Mouse (Mus musculus) lung, postnatal 0 days (tissue): Measurements from ENCODE around the gene Hsp90ab1. TPM values are rescaled to one million over a fixed set of nuclear protein-coding genes. Genes with fewer than 3 reads are reported as not detected.
A peak's percentile ranks its signal among the peaks of the same experiment; 100 is the strongest.

Experiments used
- ATAC-seq: fragments of 200-750 bp; cut with Nextera tagmentation; 2 replicates; pipeline ENCODE4 v1.8.0; 2017; ENCODE audit warnings: moderate library complexity
- DNase-seq: peaks from one replicate; pipeline ENCODE4 v3.0.0-alpha.2; 2016; ENCODE audit warnings: low spot score
- H3K27ac ChIP-seq: fragments of 300-500 bp; sonication (generic); 2 replicates; pipeline ENCODE4 v1.5.1; 2014; ENCODE audit warnings: antibody characterized with exemption, mild to moderate bottlenecking, low read length, mixed read lengths
- H3K27me3 ChIP-seq: fragments of 300-500 bp; sonication (generic); replicated peaks from 2 replicates; pipeline ENCODE4 v1.6.1; 2014; ENCODE audit warnings: low read length, mixed read lengths; ENCODE audit not compliant: insufficient read depth
- H3K36me3 ChIP-seq: fragments of 300-500 bp; sonication (generic); 2 replicates; pipeline ENCODE4 v1.6.1; 2014; ENCODE audit warnings: low read length, mixed read lengths; ENCODE audit not compliant: insufficient read depth
- H3K4me1 ChIP-seq: fragments of 300-500 bp; sonication (generic); 2 replicates; pipeline ENCODE4 v1.6.1; 2014; ENCODE audit warnings: antibody characterized with exemption, low read depth, low read length, mixed read lengths; ENCODE audit not compliant: insufficient read depth
- H3K4me2 ChIP-seq: fragments of 300-500 bp; sonication (generic); replicated peaks from 2 replicates; pipeline ENCODE4 v1.6.1; 2014; ENCODE audit warnings: low read depth, mild to moderate bottlenecking, low read length, moderate library complexity, mixed read lengths
- H3K4me3 ChIP-seq: fragments of 300-500 bp; sonication (generic); 2 replicates; pipeline ENCODE4 v1.5.1; 2014; ENCODE audit warnings: low read depth, low read length
- H3K9ac ChIP-seq: fragments of 300-500 bp; sonication (generic); replicated peaks from 2 replicates; pipeline ENCODE4 v1.6.1; 2014; ENCODE audit warnings: low read depth, mild to moderate bottlenecking
- H3K9me3 ChIP-seq: fragments of 300-500 bp; sonication (generic); 2 replicates; pipeline ENCODE4 v1.6.1; 2016; ENCODE audit warnings: low read length, mixed read lengths
- CTCF ChIP-seq: IDR thresholded peaks from 2 replicates; pipeline ENCODE4 v1.5.1; 2016; ENCODE audit warnings: antibody characterized with exemption, mild to moderate bottlenecking
- EP300 ChIP-seq: IDR thresholded peaks from 2 replicates; pipeline ENCODE4 v1.6.1; 2016; ENCODE audit warnings: antibody characterized with exemption, mild to moderate bottlenecking, control low read depth
- WGBS: fragments of 180-500 bp; shearing (Covaris S2); extraction: QIAGEN DNeasy Blood & Tissue Kit; methylation state at CpG from one replicate; pipeline ENCODE4 v1.1.7; 2014; 5-methylcytosine and 5-hydroxymethylcytosine counted together
- polyA plus RNA-seq: library from polyadenylated mRNA; unstranded; fragments of >200 nt; fragmentation: Nextera tagmentation; extraction: Ambion mirVana; gene quantifications from 2 replicates; pipeline ENCODE4 v1.2.1, GENCODE M21; 2015

Gene Hsp90ab1
- polyA plus RNA-seq, 1 experiment from 2014 or later: 607 TPM

DNA sequence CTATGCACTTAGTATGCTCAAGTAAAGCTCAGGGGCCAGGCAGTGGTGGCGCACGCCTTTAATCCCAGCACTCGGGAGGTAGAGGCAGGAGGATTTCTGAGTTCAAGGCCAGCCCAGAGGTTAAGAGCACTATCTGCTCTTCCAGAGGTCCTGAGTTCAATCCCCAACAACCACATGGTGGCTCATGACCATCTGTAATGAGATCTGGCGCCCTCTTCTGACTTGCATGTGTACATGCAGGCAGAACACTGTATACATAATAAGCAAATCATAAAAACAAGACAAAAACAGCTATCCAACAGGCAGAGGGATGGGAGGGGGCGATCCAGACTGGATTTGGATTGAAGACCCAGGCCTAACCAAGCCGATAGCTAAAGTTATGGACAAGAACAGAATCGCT is 5.8 kb upstream of the Hsp90ab1 start:
- TF ChIP-seq EP300 (no peak), CTCF (peak; percentile 80)
- peak; percentile 53 for DNase-seq
- H3K36me3 ChIP-seq: no peaks in the 10 kb centered on the region
- no peak overlapping the region for H3K4me2 ChIP-seq
- 82% methylated on average over 7 of the region's 7 CpGs for WGBS
- no peak overlapping the region for H3K9ac ChIP-seq
- H3K9me3 ChIP-seq: no peaks in the 10 kb centered on the region
- no peak overlapping the region for H3K4me3 ChIP-seq
- H3K27me3 ChIP-seq: no peaks in the 10 kb centered on the region
- H3K27ac ChIP-seq: no peak overlapping the region
- H3K4me1 ChIP-seq: peaks cover 14% of the 10 kb centered on the region
- ATAC-seq: no peak

DNA sequence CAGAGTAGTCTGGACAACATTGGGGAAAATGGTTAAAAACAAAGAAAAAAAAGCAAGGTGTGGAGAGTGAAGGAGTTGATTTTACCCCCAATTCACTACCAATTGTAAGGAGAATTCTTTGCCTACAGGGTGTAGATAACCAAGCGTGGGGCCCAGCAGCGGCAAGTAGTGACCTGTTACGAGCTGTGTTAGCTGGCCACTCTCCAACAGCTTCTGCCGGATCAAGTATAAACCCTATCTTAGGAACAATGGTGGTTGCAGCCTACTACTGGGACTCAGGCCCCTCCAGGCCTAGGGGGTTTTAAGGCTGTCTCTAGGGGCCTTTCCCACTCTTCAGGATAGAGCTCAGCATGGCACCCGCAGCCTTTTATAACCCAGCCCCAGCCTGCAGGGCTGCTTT is 5.2 kb upstream of the Hsp90ab1 start:
- H3K9ac ChIP-seq: no peak overlapping the region
- ATAC-seq (no peak), DNase-seq (no peak)
- H3K27ac ChIP-seq: no peak overlapping the region
- TF ChIP-seq CTCF (no peak), EP300 (no peak)
- H3K27me3 ChIP-seq: no peaks in the 10 kb centered on the region
- peaks cover 14% of the 10 kb centered on the region for H3K4me1 ChIP-seq
- no peak overlapping the region for H3K4me3 ChIP-seq
- no peaks in the 10 kb centered on the region for H3K36me3 ChIP-seq
- H3K9me3 ChIP-seq: no peaks in the 10 kb centered on the region
- WGBS: 19% methylated on average over 5 of the region's 5 CpGs
- H3K4me2 ChIP-seq: no peak overlapping the region

DNA sequence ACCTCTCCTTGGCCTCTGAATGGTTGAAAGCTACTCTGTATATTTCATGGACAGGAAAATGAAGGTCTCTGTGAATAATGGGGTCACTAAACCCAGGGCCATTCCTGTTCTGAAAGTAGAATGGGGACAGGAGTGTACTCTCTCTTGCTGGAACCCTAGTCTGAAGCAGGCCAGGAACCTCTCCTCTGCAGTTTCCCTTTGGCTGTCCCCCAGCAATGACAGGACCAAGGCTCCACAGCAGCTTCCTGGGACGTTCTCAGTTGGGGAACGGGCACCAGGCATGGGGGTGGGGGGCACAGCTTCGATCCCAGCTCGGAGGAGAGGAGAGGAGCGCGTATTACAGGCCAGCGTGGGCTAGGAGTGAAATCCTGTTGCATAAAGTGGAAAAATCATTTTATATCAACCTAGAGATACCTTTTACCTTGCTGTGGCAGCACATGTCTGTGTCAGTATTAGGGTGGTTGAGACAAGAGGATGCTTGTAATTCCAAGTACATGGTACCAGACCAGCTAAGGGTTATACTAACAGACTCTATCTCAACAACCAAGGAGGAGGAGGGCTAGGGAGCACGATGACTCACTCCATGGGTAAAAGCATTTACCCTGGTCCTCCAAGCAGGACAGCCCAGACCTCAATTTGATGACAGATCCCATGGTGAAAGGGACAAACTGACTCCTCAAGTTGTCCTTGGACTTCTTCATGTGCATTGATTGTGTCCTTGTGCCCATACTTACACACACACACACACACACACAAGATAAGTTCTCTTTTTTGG is 2.2 kb upstream of the Hsp90ab1 start:
- Histone ChIP-seq H3K4me1 (peaks cover 6% of the 10 kb centered on the region; the same call in 1 of the 2 replicates), H3K9me3 (no peaks in the 10 kb centered on the region), H3K4me2 (peak overlapping the region; percentile 86; the same call in 1 of the 2 replicates), H3K27me3 (no peaks in the 10 kb centered on the region), H3K4me3 (no peak overlapping the region), H3K9ac (no peak overlapping the region), H3K36me3 (peaks cover 11% of the 10 kb centered on the region), H3K27ac (peak overlapping the region; percentile 97)
- DNase-seq (no peak), ATAC-seq (no peak)
- WGBS: 83% methylated on average over 8 of the region's 8 CpGs
- TF ChIP-seq CTCF: no peak

DNA sequence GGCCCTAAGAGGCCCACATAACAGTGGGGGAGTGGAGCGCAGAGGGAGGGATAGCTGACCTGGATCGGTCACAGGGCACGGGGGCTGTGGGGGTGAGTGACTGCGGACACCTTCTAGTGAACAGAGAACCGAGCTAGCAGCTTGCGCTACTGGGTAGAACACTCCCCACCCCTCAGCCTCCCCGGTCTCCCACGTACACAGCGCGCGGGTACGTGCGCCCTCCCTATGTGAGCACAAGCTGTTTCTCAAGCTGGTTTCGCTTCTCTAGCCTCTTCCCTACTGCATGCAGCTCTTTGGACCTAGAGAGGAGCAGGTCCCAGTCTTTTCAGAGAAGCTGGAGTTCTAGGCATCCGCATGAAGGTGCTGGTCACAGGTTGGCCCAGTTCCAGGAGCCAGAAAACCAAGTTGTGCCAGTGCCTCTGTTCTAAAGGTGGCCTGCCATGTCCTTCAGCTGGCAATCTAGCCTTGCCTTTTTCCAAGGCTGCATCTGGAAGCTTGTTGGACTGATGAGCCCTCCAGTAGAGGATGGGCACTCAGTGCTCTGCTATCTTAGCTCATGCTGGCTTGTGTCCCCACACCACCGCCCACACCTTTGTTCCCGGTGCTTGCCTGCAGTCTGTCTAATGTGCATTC is 1.2 kb upstream of the Hsp90ab1 start:
- Histone ChIP-seq H3K27me3 (no peaks in the 10 kb centered on the region), H3K4me3 (peak overlapping the region; percentile 96), H3K4me1 (peaks cover 2% of the 10 kb centered on the region; the same call in 1 of the 2 replicates), H3K27ac (peak overlapping the region; percentile 97), H3K9me3 (no peaks in the 10 kb centered on the region), H3K4me2 (peak overlapping the region; percentile 86), H3K9ac (peak overlapping the region; percentile 64), H3K36me3 (peaks cover 22% of the 10 kb centered on the region)
- TF ChIP-seq CTCF (no peak), EP300 (no peak)
- peak; percentile 88 for DNase-seq
- peak; percentile 37 for ATAC-seq
- 7% methylated on average over 16 of the region's 17 CpGs for WGBS

DNA sequence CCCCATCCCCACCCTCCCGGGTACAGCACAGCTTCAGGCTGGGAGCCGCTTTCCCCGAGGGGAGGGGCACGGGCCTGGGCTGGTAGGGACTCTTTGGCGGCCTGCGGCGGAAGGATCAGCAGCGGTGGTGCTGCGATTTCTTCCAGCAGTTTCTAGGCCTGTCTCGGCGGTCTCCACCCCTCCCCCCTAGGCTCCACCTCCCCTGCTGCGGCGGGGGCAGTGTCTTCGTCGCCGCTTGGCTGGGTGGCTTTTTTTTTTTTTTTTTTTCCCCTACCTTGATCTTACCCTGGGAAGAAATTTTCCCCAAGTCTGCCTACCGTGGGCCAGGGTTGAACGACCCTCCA is 681 bp upstream of the Hsp90ab1 start:
- peak overlapping the region; percentile 64 for H3K9ac ChIP-seq
- H3K4me2 ChIP-seq: peak overlapping the region; percentile 86
- H3K36me3 ChIP-seq: peaks cover 27% of the 10 kb centered on the region
- WGBS: 0% methylated on average over 15 of the region's 18 CpGs
- peaks cover 2% of the 10 kb centered on the region; the same call in 1 of the 2 replicates for H3K4me1 ChIP-seq
- H3K27ac ChIP-seq: peak overlapping the region; percentile 97
- ATAC-seq: peak; percentile 72
- peak; percentile 96 for DNase-seq
- no peaks in the 10 kb centered on the region for H3K9me3 ChIP-seq
- H3K4me3 ChIP-seq: peak overlapping the region; percentile 96
- TF ChIP-seq CTCF (no peak), EP300 (no peak; the same call in 1 of the 2 replicates)
- no peaks in the 10 kb centered on the region for H3K27me3 ChIP-seq

DNA sequence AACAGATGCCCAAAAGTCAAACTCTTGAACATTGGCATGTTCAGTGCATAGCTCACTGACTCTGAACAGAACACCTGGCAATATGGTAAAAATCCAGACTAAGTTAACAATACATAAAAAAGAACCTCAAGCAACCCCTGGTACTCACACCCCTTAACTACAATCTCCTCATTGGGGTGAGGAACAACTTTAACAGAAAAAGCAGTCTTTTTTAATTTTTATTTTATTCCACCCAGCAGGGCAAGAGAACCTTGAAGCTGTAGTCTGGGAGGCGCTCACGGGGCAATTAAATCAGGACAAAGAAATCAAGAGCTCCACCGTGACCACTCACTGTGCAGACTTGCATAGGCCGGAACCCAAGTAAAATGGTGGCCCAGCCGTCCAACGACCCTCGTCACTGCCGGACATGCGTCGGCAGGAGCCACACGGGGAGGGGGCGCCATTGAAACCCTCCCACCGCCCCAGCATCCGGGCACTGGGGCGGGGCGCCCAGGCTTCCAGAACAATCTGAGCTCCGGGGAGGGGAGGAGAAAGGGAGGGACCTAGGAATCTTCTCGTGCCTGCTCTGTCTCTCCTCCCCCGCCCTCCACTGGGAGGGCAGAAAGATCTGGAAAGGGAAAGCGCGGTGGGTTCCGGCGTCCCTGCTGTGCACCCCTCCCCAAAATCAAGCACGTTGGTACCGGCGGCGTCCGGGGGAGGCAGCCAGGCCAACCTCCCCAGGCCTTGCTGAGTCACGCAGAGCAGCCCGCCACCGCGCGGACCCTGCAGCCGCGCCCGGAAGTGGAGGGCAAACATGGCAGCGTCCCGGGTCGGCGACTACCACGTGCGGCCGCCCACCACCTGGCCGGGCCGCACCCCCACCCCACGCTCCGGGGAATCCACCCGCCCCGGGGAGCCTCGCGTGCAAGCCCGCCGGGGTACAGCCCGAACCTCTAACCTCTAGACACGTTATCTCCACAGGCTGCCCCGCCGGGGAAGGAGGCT is 676 bp downstream of the Hsp90ab1 start:
- peak; percentile 96 for DNase-seq
- peak; percentile 26; the same call in 1 of the 2 replicates for TF ChIP-seq EP300
- TF ChIP-seq CTCF: 0 out of 2 replicates have a peak, but pooled peaks have one; percentile 10
- H3K36me3 ChIP-seq: peaks cover 36% of the 10 kb centered on the region

More for the DNA sequence above, 676 bp downstream of the Hsp90ab1 start:
- ATAC-seq: peak; percentile 72
- peak overlapping the region; percentile 97 for H3K27ac ChIP-seq
- peak overlapping the region; percentile 96 for H3K4me3 ChIP-seq
- no peaks in the 10 kb centered on the region for H3K9me3 ChIP-seq
- H3K4me1 ChIP-seq: 0 out of 2 replicates have a peak, but pooled peaks cover 2% of the 10 kb centered on the region
- no peaks in the 10 kb centered on the region for H3K27me3 ChIP-seq
- H3K4me2 ChIP-seq: peak overlapping the region; percentile 86
- WGBS: 2% methylated on average over 53 of the region's 57 CpGs
- H3K9ac ChIP-seq: peak overlapping the region; percentile 65
